ENCODE assay signal across 9 mouse cellular contexts in genomic region chr12:73546086-73546711, GRCm38 (mm10). TPM values are rescaled to one million over a fixed set of nuclear protein-coding genes. Genes with fewer than 3 reads are reported as not detected.
DNase-seq lines count a peak whose midpoint lies in the region; ATAC-seq and TF ChIP-seq lines count a peak whose summit lies in the region.
"Had no signal": no experiment of that assay in that cellular context is flagged by ENCODE, and none has a peak within 500 bp of the region (broad histone marks: within the 10 kb centered on the region; RNA-seq: fewer than 3 reads in every experiment).

Gene Tmem30b (minus strand): TSS chr12:73546392.

- no peak for DNase-seq in heart, adult 2 months
- no peak for DNase-seq in heart, adult 18-20 months
- DNase-seq in embryonic facial prominence, embryonic 14.5 days (ENCODE audit: low spot score) = no peak
- DNase-seq in kidney, adult 18-20 months = peak; percentile 77
- DNase-seq in layer of hippocampus, adult 9-10 months (ENCODE audit: low spot score) = no peak
- no peak for DNase-seq in adrenal gland, adult 18-20 months (ENCODE audit: low spot score in 2 of 2)

- H3K9ac ChIP-seq in heart, adult 2 months (ENCODE audit: low read depth, low read length) = peak within 1 kb of the TSS; percentile 48
- H3K9ac ChIP-seq in embryonic facial prominence, embryonic 14.5 days (ENCODE audit: low read depth, low read length) = peak within 1 kb of the TSS; percentile 75
- H3K9ac ChIP-seq in lung, embryonic 15.5 days = peak within 1 kb of the TSS; percentile 47
- peak within 1 kb of the TSS; percentile 38; the same call in 1 of the 2 replicates for H3K9ac ChIP-seq in stomach, embryonic 15.5 days

- no peaks in the 10 kb centered on the region for H3K36me3 ChIP-seq in heart, adult 2 months (ENCODE audit: control insufficient read depth, insufficient read depth, low read length)
- no peaks in the 10 kb centered on the region for H3K36me3 ChIP-seq in embryonic facial prominence, embryonic 14.5 days (ENCODE audit: control insufficient read depth, insufficient read depth, low read length)
- no peaks in the 10 kb centered on the region for H3K36me3 ChIP-seq in lung, embryonic 15.5 days
- no peaks in the 10 kb centered on the region for H3K36me3 ChIP-seq in stomach, embryonic 15.5 days

- peaks cover 15% of the 10 kb centered on the region for H3K27me3 ChIP-seq in heart, adult 2 months (ENCODE audit: control insufficient read depth, insufficient read depth, low read length)
- H3K27me3 ChIP-seq in embryonic facial prominence, embryonic 14.5 days (replicated peaks; ENCODE audit: control insufficient read depth, insufficient read depth, low read length) = peaks cover 46% of the 10 kb centered on the region
- H3K27me3 ChIP-seq in lung, embryonic 15.5 days = peaks cover 83% of the 10 kb centered on the region
- peaks cover 51% of the 10 kb centered on the region for H3K27me3 ChIP-seq in stomach, embryonic 15.5 days (replicated peaks)

- ATAC-seq in embryonic facial prominence, embryonic 14.5 days (ENCODE audit: low read depth) = peak; percentile 78
- ATAC-seq in lung, embryonic 15.5 days (ENCODE audit: borderline replicate concordance, extremely low read depth, low FRiP score, low TSS enrichment) = peak; percentile 79
- peak; percentile 91 for ATAC-seq in stomach, embryonic 15.5 days (ENCODE audit: insufficient read depth, low FRiP score, low read depth)

- intact Hi-C loops in heart, adult 2 months (cut with DNase I) = no loop called here

- TF ChIP-seq POLR2A in heart, adult 2 months (IDR thresholded peaks at IDR 0.05; ENCODE audit: insufficient read depth, low read depth, low read length) = no peak

- no peak for TF ChIP-seq EP300 in heart, adult 2 months (IDR thresholded peaks at IDR 0.05; ENCODE audit: insufficient read depth, low read depth, low read length)

- WGBS in heart, adult 2 months = 4% methylated on average over 60 of the region's 61 CpGs
- WGBS in embryonic facial prominence, embryonic 14.5 days = 5% methylated on average over 8 of the region's 61 CpGs
- WGBS in lung, embryonic 15.5 days = 3% methylated on average over 40 of the region's 61 CpGs
- under 1% methylated on average over 53 of the region's 61 CpGs for WGBS in stomach, embryonic 15.5 days

- H3K9me3 ChIP-seq in embryonic facial prominence, embryonic 14.5 days (ENCODE audit: control insufficient read depth, low read length) = no peaks in the 10 kb centered on the region
- H3K9me3 ChIP-seq in lung, embryonic 15.5 days = no peaks in the 10 kb centered on the region
- no peaks in the 10 kb centered on the region for H3K9me3 ChIP-seq in stomach, embryonic 15.5 days

- no peaks in the 10 kb centered on the region for H3K79me2 ChIP-seq in heart, adult 2 months (replicated peaks; ENCODE audit: control insufficient read depth, insufficient read depth, low read length)

- no peaks in the 10 kb centered on the region for H3K4me1 ChIP-seq in heart, adult 2 months (ENCODE audit: control insufficient read depth, insufficient read depth, low read length)
- 0 out of 2 replicates have a peak, but pooled peaks cover 8% of the 10 kb centered on the region for H3K4me1 ChIP-seq in embryonic facial prominence, embryonic 14.5 days (ENCODE audit: control insufficient read depth, insufficient read depth, low read length)
- peaks cover 14% of the 10 kb centered on the region for H3K4me1 ChIP-seq in lung, embryonic 15.5 days
- 0 out of 2 replicates have a peak, but pooled peaks cover 8% of the 10 kb centered on the region for H3K4me1 ChIP-seq in stomach, embryonic 15.5 days

- TF ChIP-seq CTCF in heart, adult 2 months (IDR thresholded peaks at IDR 0.05) = no peak

- peak within 1 kb of the TSS; percentile 54 for H3K4me3 ChIP-seq in heart, adult 2 months
- peak within 1 kb of the TSS; percentile 61 for H3K4me3 ChIP-seq in embryonic facial prominence, embryonic 14.5 days (ENCODE audit: low read depth, low read length)
- H3K4me3 ChIP-seq in lung, embryonic 15.5 days = peak within 1 kb of the TSS; percentile 50
- H3K4me3 ChIP-seq in stomach, embryonic 15.5 days (replicated peaks) = peak within 1 kb of the TSS; percentile 53
- H3K4me3 ChIP-seq: myocyte had no signal

- H3K27ac ChIP-seq in heart, adult 2 months = no peak within 1 kb of the TSS
- peak within 1 kb of the TSS; percentile 72 for H3K27ac ChIP-seq in embryonic facial prominence, embryonic 14.5 days (replicated peaks; ENCODE audit: low read depth, low read length)
- H3K27ac ChIP-seq in lung, embryonic 15.5 days = no peak within 1 kb of the TSS
- H3K27ac ChIP-seq in stomach, embryonic 15.5 days = peak within 1 kb of the TSS; percentile 75

- H3K4me2 ChIP-seq in embryonic facial prominence, embryonic 14.5 days (ENCODE audit: low read depth, low read length) = peak within 1 kb of the TSS; percentile 74
- H3K4me2 ChIP-seq in lung, embryonic 15.5 days = peak within 1 kb of the TSS; percentile 78
- peak within 1 kb of the TSS; percentile 81 for H3K4me2 ChIP-seq in stomach, embryonic 15.5 days

RNA-seq across cellular contexts. Expression of gene Tmem30b, which starts in this region (rescaled TPM):
- under 1 TPM; 0.18 TPM for total RNA-seq in heart, adult 2 months (2021)
- 0.12 and 0.64 TPM in 2 replicates for polyA plus RNA-seq in heart, adult 2 months (2012; rRNA removed)
- under 1 TPM; 0.32 to 0.41 TPM for total RNA-seq in heart, adult 18-20 months (2021)
- polyA plus RNA-seq in embryonic facial prominence, embryonic 14.5 days (2014; fragmentation: Nextera tagmentation; extraction: Ambion mirVana) = 15.6 and 16.5 TPM in 2 replicates
- 7.2 and 8.1 TPM in 2 replicates for polyA plus RNA-seq in lung, embryonic 15.5 days (2015; fragmentation: Nextera tagmentation; extraction: Ambion mirVana)
- 30.7 and 34.2 TPM in 2 replicates for polyA plus RNA-seq in stomach, embryonic 15.5 days (2015; fragmentation: Nextera tagmentation; extraction: Ambion mirVana)
- total RNA-seq in adrenal gland, adult 18-20 months (2021) = under 1 TPM in 1 of 2 experiments, not detected in 1; 0.19 TPM
- polyA plus RNA-seq: myocyte had no signal

Comparison
In these comparisons a context has a peak if more than half of its experiments do, and no peak if none do; other contexts are left out.
1. H3K27ac ChIP-seq: peak in embryonic facial prominence, embryonic 14.5 days (single experiment) and stomach, embryonic 15.5 days (single experiment); none in heart, adult 2 months (single experiment) and lung, embryonic 15.5 days (single experiment).
2. Peak in every context shown above with its lines, with median percentiles within 50 percentile points of each other: H3K4me3 ChIP-seq, H3K9ac ChIP-seq, ATAC-seq and H3K4me2 ChIP-seq.